Mouse (Mus musculus): ENCODE results near the gene Trpm4. TPM values are rescaled to one million over a fixed set of nuclear protein-coding genes. Genes with fewer than 3 reads are reported as not detected.
A peak's percentile ranks its signal among the peaks of the same experiment; 100 is the strongest.

Gene Trpm4
- polyA plus RNA-seq, 1 experiment = 18.2 TPM

GRCm38 (mm10) chr7:45338161-45338911, 4.8 kb upstream of the Trpm4 start:
- H3K27me3 ChIP-seq (replicated peaks; ENCODE audit: control insufficient read depth, insufficient read depth, low read length) = no peaks in the 10 kb centered on the region
- H3K27ac ChIP-seq (ENCODE audit: insufficient read depth, low read depth, low read length) = no peak overlapping the region
- H3K4me3 ChIP-seq (ENCODE audit: insufficient read depth, low read depth, low read length) = no peak overlapping the region
- 0 out of 2 replicates have a peak, but pooled peaks cover 3% of the 10 kb centered on the region for H3K4me1 ChIP-seq (ENCODE audit: control insufficient read depth, insufficient read depth, low read length)
- DNase-seq = peak; percentile 31
- WGBS = 8% methylated on average over 14 of the region's 14 CpGs
- H3K36me3 ChIP-seq (ENCODE audit: control insufficient read depth, insufficient read depth, low read length) = no peaks in the 10 kb centered on the region
- no peak for TF ChIP-seq POLR2A (IDR thresholded peaks at IDR 0.05; ENCODE audit: low read depth, low read length)
- no peak for TF ChIP-seq CTCF (conservative IDR thresholded peaks at IDR 0.05; ENCODE audit: insufficient read depth, insufficient read length, low read depth, low read length)

GRCm38 (mm10) chr7:45337469-45337868, 3.9 kb upstream of the Trpm4 start:
- H3K4me3 ChIP-seq (ENCODE audit: insufficient read depth, low read depth, low read length) = no peak overlapping the region
- no peaks in the 10 kb centered on the region for H3K36me3 ChIP-seq (ENCODE audit: control insufficient read depth, insufficient read depth, low read length)
- no peaks in the 10 kb centered on the region for H3K27me3 ChIP-seq (replicated peaks; ENCODE audit: control insufficient read depth, insufficient read depth, low read length)
- TF ChIP-seq POLR2A (IDR thresholded peaks at IDR 0.05; ENCODE audit: low read depth, low read length) (no peak), CTCF (conservative IDR thresholded peaks at IDR 0.05; ENCODE audit: insufficient read depth, insufficient read length, low read depth, low read length) (no peak)
- H3K27ac ChIP-seq (ENCODE audit: insufficient read depth, low read depth, low read length) = no peak overlapping the region
- 0 out of 2 replicates have a peak, but pooled peaks cover 3% of the 10 kb centered on the region for H3K4me1 ChIP-seq (ENCODE audit: control insufficient read depth, insufficient read depth, low read length)
- WGBS = 29% methylated on average over 4 of the region's 4 CpGs
- no peak for DNase-seq

DNA sequence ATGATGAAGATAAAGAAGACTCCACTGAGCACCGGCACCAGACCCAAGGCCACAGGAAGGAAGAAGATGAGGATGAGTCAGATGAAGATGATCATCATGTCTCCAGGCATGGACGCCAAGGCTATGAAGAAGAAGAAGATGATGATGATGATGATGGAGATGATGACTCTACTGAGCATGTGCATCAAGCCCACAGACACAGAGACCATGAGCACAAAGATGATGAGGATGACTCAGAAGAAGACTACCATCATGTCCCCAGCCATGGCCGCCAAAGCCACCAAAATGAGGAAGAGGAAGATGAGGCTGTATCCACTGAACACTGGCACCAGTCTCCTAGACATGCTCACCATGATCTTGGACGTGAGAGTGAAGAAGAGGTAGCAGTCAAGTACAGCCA, 2.7 kb upstream of the Trpm4 start:
- Histone ChIP-seq H3K27me3 (replicated peaks; ENCODE audit: control insufficient read depth, insufficient read depth, low read length) (no peaks in the 10 kb centered on the region), H3K4me3 (ENCODE audit: insufficient read depth, low read depth, low read length) (no peak overlapping the region), H3K27ac (ENCODE audit: insufficient read depth, low read depth, low read length) (no peak overlapping the region), H3K4me1 (ENCODE audit: control insufficient read depth, insufficient read depth, low read length) (0 out of 2 replicates have a peak, but pooled peaks cover 8% of the 10 kb centered on the region), H3K36me3 (ENCODE audit: control insufficient read depth, insufficient read depth, low read length) (no peaks in the 10 kb centered on the region)
- no peak for DNase-seq
- no peak for TF ChIP-seq CTCF (conservative IDR thresholded peaks at IDR 0.05; ENCODE audit: insufficient read depth, insufficient read length, low read depth, low read length)
- 90% methylated on average over 4 of the region's 4 CpGs for WGBS

- WGBS = 41% methylated on average over 5 of the region's 5 CpGs
- H3K27ac ChIP-seq (ENCODE audit: insufficient read depth, low read depth, low read length) = no peak within 1 kb of the TSS
Measured at GRCm38 (mm10) chr7:45335056-45335455, 1.5 kb upstream of the Trpm4 start, which contains the start of gene Hrc. Gene Hrc, plus strand, starts transcription at chr7:45335290.

GRCm38 (mm10) chr7:45334605-45335004, 1.0 kb upstream of the Trpm4 start:
- Histone ChIP-seq H3K27me3 (replicated peaks; ENCODE audit: control insufficient read depth, insufficient read depth, low read length) (no peaks in the 10 kb centered on the region), H3K4me3 (ENCODE audit: insufficient read depth, low read depth, low read length) (no peak overlapping the region), H3K4me1 (ENCODE audit: control insufficient read depth, insufficient read depth, low read length) (0 out of 2 replicates have a peak, but pooled peaks cover 5% of the 10 kb centered on the region), H3K27ac (ENCODE audit: insufficient read depth, low read depth, low read length) (no peak overlapping the region), H3K36me3 (ENCODE audit: control insufficient read depth, insufficient read depth, low read length) (no peaks in the 10 kb centered on the region)
- no peak for TF ChIP-seq CTCF (conservative IDR thresholded peaks at IDR 0.05; ENCODE audit: insufficient read depth, insufficient read length, low read depth, low read length)
- no peak for TF ChIP-seq POLR2A (IDR thresholded peaks at IDR 0.05; ENCODE audit: low read depth, low read length)
- DNase-seq = no peak
- WGBS = 51% methylated on average over 3 of the region's 3 CpGs

More at GRCm38 (mm10) chr7:45335056-45335455, 1.5 kb upstream of the Trpm4 start, which contains the start of gene Hrc:
- Histone ChIP-seq H3K27me3 (replicated peaks; ENCODE audit: control insufficient read depth, insufficient read depth, low read length) (no peaks in the 10 kb centered on the region), H3K36me3 (ENCODE audit: control insufficient read depth, insufficient read depth, low read length) (no peaks in the 10 kb centered on the region), H3K4me3 (ENCODE audit: insufficient read depth, low read depth, low read length) (no peak within 1 kb of the TSS), H3K4me1 (ENCODE audit: control insufficient read depth, insufficient read depth, low read length) (0 out of 2 replicates have a peak, but pooled peaks cover 8% of the 10 kb centered on the region)
- no peak for DNase-seq
- TF ChIP-seq POLR2A (IDR thresholded peaks at IDR 0.05; ENCODE audit: low read depth, low read length) (no peak), CTCF (conservative IDR thresholded peaks at IDR 0.05; ENCODE audit: insufficient read depth, insufficient read length, low read depth, low read length) (no peak)

DNA sequence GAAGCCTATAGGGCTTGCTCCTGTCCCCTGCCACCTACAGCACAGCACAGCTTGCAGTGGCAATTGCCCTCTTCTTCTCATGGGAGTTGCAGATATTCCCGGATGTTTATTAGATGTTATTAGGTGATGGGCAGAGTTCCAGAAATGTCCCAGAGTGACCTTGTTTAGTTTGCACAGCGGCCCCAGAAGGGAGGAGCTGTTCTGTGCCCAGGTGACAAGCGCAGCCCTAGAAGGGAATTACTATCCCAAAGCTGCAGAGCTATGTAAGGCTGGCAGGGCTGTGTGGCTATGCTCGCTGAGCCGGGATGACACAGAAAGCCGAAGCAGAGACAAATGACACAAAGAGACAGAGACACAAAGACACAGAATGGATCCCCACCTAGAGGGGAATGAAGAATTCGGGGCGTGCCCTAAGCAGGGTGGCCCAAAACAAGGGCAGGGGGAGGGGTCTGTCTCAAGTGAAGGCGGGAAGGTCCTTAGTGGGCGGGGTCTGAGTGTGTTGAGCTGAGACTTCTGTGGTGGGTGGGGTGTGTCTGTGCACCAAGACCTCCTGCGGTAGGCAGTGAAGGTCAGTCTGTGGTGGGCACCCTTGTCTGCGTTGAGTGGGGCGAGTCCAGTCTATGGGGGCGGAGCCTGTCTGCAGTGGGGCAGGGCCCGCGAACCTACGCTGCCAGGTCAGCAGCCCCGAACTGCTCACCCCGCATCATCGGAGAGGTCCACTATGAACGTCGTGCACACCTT, 725 bp downstream of the Trpm4 start:
- 0 out of 2 replicates have a peak, but pooled peaks cover 5% of the 10 kb centered on the region for H3K4me1 ChIP-seq (ENCODE audit: control insufficient read depth, insufficient read depth, low read length)
- H3K4me3 ChIP-seq (ENCODE audit: insufficient read depth, low read depth, low read length) = peak overlapping the region; percentile 70
- H3K27ac ChIP-seq (ENCODE audit: insufficient read depth, low read depth, low read length) = peak overlapping the region; percentile 74
- DNase-seq = peak; percentile 66
- no peaks in the 10 kb centered on the region for H3K36me3 ChIP-seq (ENCODE audit: control insufficient read depth, insufficient read depth, low read length)
- no peaks in the 10 kb centered on the region for H3K27me3 ChIP-seq (replicated peaks; ENCODE audit: control insufficient read depth, insufficient read depth, low read length)
- 4% methylated on average over 21 of the region's 22 CpGs for WGBS
- no peak for TF ChIP-seq POLR2A (IDR thresholded peaks at IDR 0.05; ENCODE audit: low read depth, low read length)
- no peak for TF ChIP-seq CTCF (conservative IDR thresholded peaks at IDR 0.05; ENCODE audit: insufficient read depth, insufficient read length, low read depth, low read length)

DNA sequence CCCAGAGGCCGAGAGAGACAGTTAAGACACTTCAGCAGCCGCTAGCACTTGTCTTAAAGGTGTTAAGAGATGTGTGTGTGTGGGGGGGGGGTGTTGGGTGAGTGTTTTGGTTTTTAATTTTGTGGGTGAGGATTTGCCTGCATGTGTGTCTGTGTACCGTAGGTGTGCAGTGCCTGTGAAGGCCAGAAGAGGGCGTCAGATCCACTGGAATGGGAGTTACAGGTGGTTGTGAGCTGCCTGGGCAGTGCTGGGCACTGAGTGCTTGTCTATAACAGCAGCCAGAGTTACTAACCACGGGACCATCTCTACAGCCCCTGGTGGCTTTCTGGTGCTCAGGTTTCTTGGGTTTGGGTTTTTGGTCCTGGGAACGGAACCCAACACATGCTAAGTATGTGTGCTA, 2.1 kb downstream of the Trpm4 start:
- no peak overlapping the region for H3K4me3 ChIP-seq (ENCODE audit: insufficient read depth, low read depth, low read length)
- WGBS = 91% methylated on average over 6 of the region's 6 CpGs
- H3K36me3 ChIP-seq (ENCODE audit: control insufficient read depth, insufficient read depth, low read length) = no peaks in the 10 kb centered on the region
- 0 out of 2 replicates have a peak, but pooled peaks cover 5% of the 10 kb centered on the region for H3K4me1 ChIP-seq (ENCODE audit: control insufficient read depth, insufficient read depth, low read length)
- H3K27me3 ChIP-seq (replicated peaks; ENCODE audit: control insufficient read depth, insufficient read depth, low read length) = no peaks in the 10 kb centered on the region
- DNase-seq = no peak
- H3K27ac ChIP-seq (ENCODE audit: insufficient read depth, low read depth, low read length) = no peak overlapping the region
- TF ChIP-seq CTCF (conservative IDR thresholded peaks at IDR 0.05; ENCODE audit: insufficient read depth, insufficient read length, low read depth, low read length) = no peak
- no peak for TF ChIP-seq POLR2A (IDR thresholded peaks at IDR 0.05; ENCODE audit: low read depth, low read length)

All from kidney, adult 2 months (tissue).